Mouse (Mus musculus): ENCODE measurements around the gene Cdc37l1. TPM values are rescaled to one million over a fixed set of nuclear protein-coding genes. Genes with fewer than 3 reads are reported as not detected.

Cdc37l1 gene
- polyA plus RNA-seq, 1 experiment from 2014 or later = 36.0 TPM

DNA sequence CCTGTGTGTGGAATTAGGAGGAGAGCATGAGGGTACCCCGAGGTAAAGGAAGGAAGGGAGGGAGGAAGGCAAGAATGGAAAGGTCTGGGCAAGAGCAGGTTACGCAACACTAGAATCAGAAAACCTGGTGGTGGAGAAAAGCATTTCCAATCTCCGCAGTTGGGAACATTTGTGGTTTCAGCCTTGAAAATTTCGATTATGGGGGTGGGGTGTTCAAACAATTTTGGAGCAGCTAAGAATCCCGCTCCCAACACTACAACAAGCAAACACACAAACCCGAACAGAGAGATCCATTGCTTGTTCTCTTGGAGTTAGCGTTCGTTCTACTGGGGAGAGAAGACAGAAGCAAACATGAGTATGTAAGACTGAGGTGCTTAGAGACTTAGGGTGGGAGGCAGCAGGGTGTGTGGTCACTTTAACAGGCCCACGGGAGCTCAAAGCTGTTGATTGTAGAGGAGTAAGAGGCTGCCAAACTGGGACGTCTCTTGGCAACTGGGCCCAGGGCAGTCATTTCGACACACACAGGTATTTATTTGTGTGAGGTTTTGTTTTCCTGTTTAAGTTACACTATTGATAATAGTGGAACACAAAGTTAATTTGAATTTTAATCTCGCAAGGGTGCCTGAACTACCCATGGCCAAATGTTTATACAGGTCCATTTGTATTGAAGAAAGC is 59.4 kb downstream of the Cdc37l1 start:
- no peaks in the 10 kb centered on the region for H3K9me3 ChIP-seq
- 65% methylated on average over 12 of the region's 12 CpGs for WGBS
- no peak overlapping the region for H3K4me2 ChIP-seq
- H3K9ac ChIP-seq = no peak overlapping the region
- H3K27ac ChIP-seq = no peak overlapping the region
- H3K4me3 ChIP-seq = no peak overlapping the region
- no peaks in the 10 kb centered on the region for H3K27me3 ChIP-seq
- H3K4me1 ChIP-seq = peaks cover 24% of the 10 kb centered on the region
- no peak for ATAC-seq (ENCODE audit: borderline replicate concordance, extremely low read depth, low FRiP score, low TSS enrichment)
- H3K36me3 ChIP-seq = no peaks in the 10 kb centered on the region

DNA sequence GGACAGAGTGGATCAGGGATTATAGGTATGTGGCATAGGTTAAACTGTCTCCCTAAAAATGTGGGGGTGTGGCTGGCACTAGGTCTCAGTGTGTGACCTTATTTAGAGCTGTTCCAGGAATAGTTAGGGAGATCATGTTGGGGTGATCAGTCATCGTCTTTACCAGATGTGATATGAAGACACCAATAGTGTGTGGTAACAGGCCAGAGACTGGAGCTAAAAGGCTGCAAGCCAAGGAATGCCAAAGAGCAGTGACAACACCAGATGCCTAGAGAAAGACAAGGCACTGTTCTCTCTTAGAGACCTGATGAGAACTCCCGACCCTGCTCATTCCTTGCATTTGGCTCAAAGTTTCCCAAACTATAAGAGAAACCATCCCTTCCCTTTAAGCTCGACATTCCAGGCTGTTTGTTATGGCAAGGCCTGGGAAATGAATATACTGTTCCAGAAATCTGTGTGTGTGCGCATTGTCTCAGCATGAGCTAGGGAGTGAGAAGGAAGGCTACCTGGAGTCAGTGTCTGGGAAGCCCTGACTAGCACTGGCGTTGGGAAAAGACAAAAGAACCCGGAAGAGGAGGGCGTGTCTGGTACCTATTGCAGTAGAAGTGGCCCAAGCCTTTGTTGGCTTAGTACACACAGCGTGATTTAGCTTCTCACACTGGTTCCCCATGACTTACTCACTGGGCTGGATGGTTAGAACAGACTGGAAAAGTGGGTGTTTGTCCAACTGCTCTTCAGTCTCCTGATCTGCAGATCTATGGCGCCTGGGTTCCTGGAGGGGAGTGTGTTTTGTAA is 60.2 kb downstream of the Cdc37l1 start:
- Histone ChIP-seq H3K9ac (no peak overlapping the region), H3K4me3 (no peak overlapping the region), H3K27ac (no peak overlapping the region), H3K4me1 (peaks cover 17% of the 10 kb centered on the region), H3K36me3 (no peaks in the 10 kb centered on the region), H3K4me2 (no peak overlapping the region), H3K27me3 (no peaks in the 10 kb centered on the region), H3K9me3 (no peaks in the 10 kb centered on the region)
- WGBS = 68% methylated on average over 9 of the region's 9 CpGs
- ATAC-seq (ENCODE audit: borderline replicate concordance, extremely low read depth, low FRiP score, low TSS enrichment) = no peak

DNA sequence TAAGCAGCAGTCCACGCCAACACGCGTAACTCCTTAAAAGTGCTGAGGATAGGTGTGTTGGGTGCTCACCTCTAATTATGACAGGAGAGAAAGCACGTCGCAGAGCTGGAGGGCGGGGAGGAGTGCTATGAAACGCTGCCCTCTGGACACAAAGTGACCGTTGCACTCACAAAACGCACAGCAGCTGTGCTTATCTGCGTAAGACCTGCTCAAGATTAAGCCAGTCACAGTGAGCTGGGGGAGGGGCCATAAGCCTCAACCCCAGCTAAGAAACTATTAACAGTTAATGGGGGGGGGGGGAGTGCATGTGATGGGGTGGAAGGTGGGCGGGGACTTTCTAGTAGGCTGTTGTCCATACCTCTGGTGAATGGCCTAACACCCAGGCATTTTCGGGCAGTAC is 62.6 kb downstream of the Cdc37l1 start:
- Histone ChIP-seq H3K27me3 (no peaks in the 10 kb centered on the region), H3K36me3 (no peaks in the 10 kb centered on the region), H3K4me3 (no peak overlapping the region), H3K9ac (no peak overlapping the region), H3K4me2 (no peak overlapping the region), H3K27ac (no peak overlapping the region), H3K9me3 (no peaks in the 10 kb centered on the region), H3K4me1 (peaks cover 4% of the 10 kb centered on the region)
- WGBS = 85% methylated on average over 12 of the region's 12 CpGs
- no peak for ATAC-seq (ENCODE audit: borderline replicate concordance, extremely low read depth, low FRiP score, low TSS enrichment)

DNA sequence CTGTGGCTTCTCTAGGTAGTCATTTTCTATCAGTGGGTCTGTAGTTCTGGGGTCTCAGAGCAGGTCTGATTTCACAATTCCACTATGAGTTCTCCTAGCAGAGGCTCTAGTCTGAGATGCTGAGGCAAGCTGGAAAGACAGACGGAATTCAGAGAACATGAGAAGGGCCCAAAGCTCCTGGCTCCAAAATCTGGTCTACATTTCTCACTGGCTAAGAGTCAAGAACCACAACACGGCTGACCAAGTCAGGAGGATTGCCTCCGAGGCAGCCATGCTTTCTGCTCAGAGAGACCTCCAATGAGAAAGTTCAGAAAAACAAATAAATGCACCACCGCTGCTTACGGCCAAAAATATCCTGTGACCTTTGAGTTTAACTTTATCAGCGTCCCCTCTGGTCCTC is 64.4 kb downstream of the Cdc37l1 start:
- H3K4me3 ChIP-seq = no peak overlapping the region
- no peak overlapping the region for H3K9ac ChIP-seq
- H3K36me3 ChIP-seq = no peaks in the 10 kb centered on the region
- H3K4me2 ChIP-seq = no peak overlapping the region
- ATAC-seq (ENCODE audit: borderline replicate concordance, extremely low read depth, low FRiP score, low TSS enrichment) = no peak
- H3K27ac ChIP-seq = no peak overlapping the region
- H3K9me3 ChIP-seq = no peaks in the 10 kb centered on the region
- WGBS = 65% methylated on average over 6 of the region's 6 CpGs
- H3K27me3 ChIP-seq = no peaks in the 10 kb centered on the region
- H3K4me1 ChIP-seq = no peaks in the 10 kb centered on the region

- Histone ChIP-seq H3K27me3 (no peaks in the 10 kb centered on the region), H3K36me3 (no peaks in the 10 kb centered on the region), H3K4me2 (no peak overlapping the region), H3K9ac (no peak overlapping the region), H3K27ac (no peak overlapping the region), H3K4me3 (no peak overlapping the region), H3K4me1 (0 out of 2 replicates have a peak, but pooled peaks cover 4% of the 10 kb centered on the region), H3K9me3 (no peaks in the 10 kb centered on the region)
- no peak for ATAC-seq (ENCODE audit: borderline replicate concordance, extremely low read depth, low FRiP score, low TSS enrichment)
- 86% methylated on average over 4 of the region's 4 CpGs for WGBS
Observed at GRCm38 (mm10) chr19:29055469-29055868, 65.3 kb downstream of the Cdc37l1 start.

DNA sequence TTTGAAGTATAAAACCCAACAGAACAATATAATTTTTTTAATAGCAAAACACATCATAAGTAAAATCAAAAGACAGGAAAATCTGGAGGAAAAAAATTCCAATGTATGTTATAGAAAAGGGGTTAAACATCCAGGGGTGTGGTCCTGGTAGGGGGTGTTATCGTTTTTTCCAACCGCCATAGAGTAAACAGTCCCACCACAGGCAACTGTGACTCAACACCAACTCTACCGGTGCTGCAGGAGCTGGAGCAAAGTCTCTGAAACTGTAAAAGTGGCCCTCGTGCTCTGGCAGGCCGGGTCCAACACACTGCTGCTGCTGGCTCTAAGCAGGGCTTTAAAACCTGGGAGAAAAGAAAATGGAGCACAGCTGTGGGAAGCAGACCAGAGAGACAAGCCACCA is 68.6 kb downstream of the Cdc37l1 start:
- no peak overlapping the region for H3K9ac ChIP-seq
- H3K4me3 ChIP-seq = no peak overlapping the region
- H3K4me2 ChIP-seq = no peak overlapping the region
- WGBS = 63% methylated on average over 5 of the region's 5 CpGs
- H3K27me3 ChIP-seq = no peaks in the 10 kb centered on the region
- ATAC-seq (ENCODE audit: borderline replicate concordance, extremely low read depth, low FRiP score, low TSS enrichment) = no peak
- H3K9me3 ChIP-seq = no peaks in the 10 kb centered on the region
- H3K36me3 ChIP-seq = no peaks in the 10 kb centered on the region
- H3K27ac ChIP-seq = no peak overlapping the region
- H3K4me1 ChIP-seq = 0 out of 2 replicates have a peak, but pooled peaks cover 4% of the 10 kb centered on the region

- no peak for ATAC-seq (ENCODE audit: borderline replicate concordance, extremely low read depth, low FRiP score, low TSS enrichment)
Observed at GRCm38 (mm10) chr19:29059688-29060087, 69.5 kb downstream of the Cdc37l1 start.

DNA sequence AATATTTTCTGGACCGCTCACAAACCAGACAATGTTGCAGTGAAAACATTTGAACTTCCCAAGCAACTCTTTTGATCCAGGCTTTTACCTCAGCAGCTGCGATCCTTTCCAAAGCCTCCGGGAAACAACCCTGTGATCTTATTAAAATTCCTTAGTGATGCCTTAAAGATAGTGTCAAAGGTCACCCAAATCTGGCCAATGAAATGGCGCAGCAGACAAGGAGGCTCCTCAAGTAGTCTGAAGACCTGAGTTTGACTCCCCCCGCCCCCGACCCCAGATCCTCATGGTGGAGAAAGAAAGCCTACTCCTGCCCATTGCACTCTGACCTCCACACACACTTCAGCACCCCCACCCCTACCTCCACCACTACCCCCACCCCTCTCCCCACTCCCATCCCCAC is 70.1 kb downstream of the Cdc37l1 start:
- no peak for ATAC-seq (ENCODE audit: borderline replicate concordance, extremely low read depth, low FRiP score, low TSS enrichment)
- no peak overlapping the region for H3K4me2 ChIP-seq
- H3K36me3 ChIP-seq = no peaks in the 10 kb centered on the region
- H3K27ac ChIP-seq = no peak overlapping the region
- peaks cover 10% of the 10 kb centered on the region; the same call in 1 of the 2 replicates for H3K4me1 ChIP-seq
- H3K9me3 ChIP-seq = no peaks in the 10 kb centered on the region
- whole genome bisulfite sequencing = 24% methylated on average over 6 of the region's 6 CpGs
- H3K27me3 ChIP-seq = no peaks in the 10 kb centered on the region
- H3K4me3 ChIP-seq = no peak overlapping the region
- no peak overlapping the region for H3K9ac ChIP-seq

More at GRCm38 (mm10) chr19:29059688-29060087, 69.5 kb downstream of the Cdc37l1 start:
- no peak overlapping the region for H3K4me3 ChIP-seq
- no peaks in the 10 kb centered on the region for H3K36me3 ChIP-seq
- no peak overlapping the region for H3K4me2 ChIP-seq
- no peaks in the 10 kb centered on the region for H3K9me3 ChIP-seq
- H3K4me1 ChIP-seq = peaks cover 10% of the 10 kb centered on the region; the same call in 1 of the 2 replicates
- 75% methylated on average over 2 of the region's 2 CpGs for WGBS
- H3K27ac ChIP-seq = no peak overlapping the region
- no peaks in the 10 kb centered on the region for H3K27me3 ChIP-seq
- H3K9ac ChIP-seq = no peak overlapping the region

DNA sequence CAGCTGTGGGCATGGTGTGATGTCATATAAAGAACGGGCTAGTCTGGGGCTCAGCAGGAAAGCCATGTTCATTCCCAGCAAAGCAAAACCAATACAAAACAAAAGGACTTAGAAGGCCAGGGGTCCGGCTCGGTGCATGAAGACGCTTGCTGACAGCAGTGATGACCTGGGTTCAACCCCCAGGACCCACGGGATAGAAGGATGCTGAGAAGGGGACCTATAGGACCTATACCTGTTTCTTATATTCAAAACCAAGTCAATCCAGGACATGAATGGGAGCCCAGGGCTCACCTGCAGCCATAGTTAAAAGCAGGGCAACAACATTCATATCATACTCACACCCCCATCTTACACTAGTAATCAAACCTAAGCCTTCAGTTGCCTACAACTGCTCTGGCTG is 72.9 kb downstream of the Cdc37l1 start:
- no peak overlapping the region for H3K9ac ChIP-seq
- no peaks in the 10 kb centered on the region for H3K27me3 ChIP-seq
- H3K4me2 ChIP-seq = no peak overlapping the region
- no peak for ATAC-seq (ENCODE audit: borderline replicate concordance, extremely low read depth, low FRiP score, low TSS enrichment)
- 85% methylated on average over 5 of the region's 5 CpGs for WGBS
- H3K9me3 ChIP-seq = no peaks in the 10 kb centered on the region
- no peaks in the 10 kb centered on the region for H3K36me3 ChIP-seq
- H3K27ac ChIP-seq = no peak overlapping the region
- H3K4me3 ChIP-seq = no peak overlapping the region
- peaks cover 14% of the 10 kb centered on the region; the same call in 1 of the 2 replicates for H3K4me1 ChIP-seq

DNA sequence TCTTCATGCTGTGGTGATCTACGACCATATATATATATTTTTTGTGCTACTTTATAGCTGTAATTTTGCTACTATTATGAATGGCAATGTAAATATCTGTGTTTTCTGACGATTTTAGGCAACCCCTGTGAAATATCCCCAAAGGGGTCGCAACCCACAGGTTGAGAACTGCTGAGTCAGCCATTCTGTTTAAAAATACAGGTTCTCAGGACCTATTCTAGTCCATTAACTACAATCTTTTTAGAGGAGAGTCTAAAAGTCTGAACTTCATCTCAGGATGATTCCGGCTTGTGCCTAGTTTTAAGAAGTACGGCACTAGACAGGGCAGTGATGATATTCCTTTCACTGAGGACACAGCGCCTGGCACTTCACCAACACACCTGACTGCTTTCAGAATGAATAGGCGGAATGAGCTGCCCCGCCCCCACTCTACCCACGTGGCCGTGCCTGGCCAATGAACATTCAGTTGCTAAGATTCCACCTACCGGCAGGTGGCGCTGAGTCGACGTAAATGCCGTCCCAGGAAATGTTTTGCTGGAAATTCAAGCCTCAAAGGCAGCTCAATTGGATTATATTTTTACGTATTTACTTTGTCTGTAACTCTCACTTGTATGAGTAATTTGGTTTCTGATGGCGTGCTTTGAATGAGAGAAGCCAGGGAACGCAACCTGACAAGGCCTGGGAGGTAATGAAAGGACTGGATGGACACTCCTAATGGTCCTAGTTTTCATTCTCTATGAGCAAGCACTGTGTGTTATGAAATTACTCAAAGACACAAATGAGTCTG is 73.6 kb downstream of the Cdc37l1 start:
- Histone ChIP-seq H3K27me3 (no peaks in the 10 kb centered on the region), H3K27ac (0 out of 2 replicates have a peak overlapping the region, but pooled peaks have one; percentile 11), H3K36me3 (no peaks in the 10 kb centered on the region), H3K9ac (no peak overlapping the region), H3K4me2 (peak overlapping the region; percentile 50), H3K4me3 (peak overlapping the region; percentile 17; the same call in 1 of the 2 replicates), H3K9me3 (no peaks in the 10 kb centered on the region), H3K4me1 (peaks cover 14% of the 10 kb centered on the region; the same call in 1 of the 2 replicates)
- peak; percentile 74; the same call in 1 of the 2 replicates for ATAC-seq (ENCODE audit: borderline replicate concordance, extremely low read depth, low FRiP score, low TSS enrichment)
- WGBS = 15% methylated on average over 18 of the region's 18 CpGs

- 0 out of 2 replicates have a peak overlapping the region, but pooled peaks have one; percentile 11 for H3K27ac ChIP-seq
- H3K36me3 ChIP-seq = no peaks in the 10 kb centered on the region
- no peak overlapping the region for H3K4me3 ChIP-seq
- H3K27me3 ChIP-seq = no peaks in the 10 kb centered on the region
- H3K9me3 ChIP-seq = no peaks in the 10 kb centered on the region
- peak overlapping the region; percentile 50 for H3K4me2 ChIP-seq
- 53% methylated on average over 9 of the region's 9 CpGs for WGBS
- no peak overlapping the region for H3K9ac ChIP-seq
- peak; percentile 53; the same call in 1 of the 2 replicates for ATAC-seq (ENCODE audit: borderline replicate concordance, extremely low read depth, low FRiP score, low TSS enrichment)
- peaks cover 18% of the 10 kb centered on the region; the same call in 1 of the 2 replicates for H3K4me1 ChIP-seq
Observed at GRCm38 (mm10) chr19:29064451-29065102, 74.4 kb downstream of the Cdc37l1 start.
